Mouse (Mus musculus): ENCODE measurements around the gene Xpr1.

GRCm38 (mm10) chr1:155448932-155449331, 31.7 kb upstream of the Xpr1 start:
- no peak for TF ChIP-seq CTCF (IDR thresholded peaks at IDR 0.05; ENCODE audit: control insufficient read depth, insufficient read depth, insufficient read length)
- no peak for TF ChIP-seq MAX (IDR thresholded peaks at IDR 0.05)

Data from C2C12 (cell line).